8 mouse cellular contexts compared by ENCODE assay signal in genomic region chr16:3234063-3234462, GRCm38 (mm10).
DNase-seq lines count a peak whose midpoint lies in the region; ATAC-seq and TF ChIP-seq lines count a peak whose summit lies in the region.
"Had no signal": no experiment of that assay in that cellular context is flagged by ENCODE, and none has a peak within 500 bp of the region (broad histone marks: within the 10 kb centered on the region; RNA-seq: fewer than 3 reads in every experiment).

No protein-coding gene starts in this region.

- no peak overlapping the region for H3K9ac ChIP-seq in liver, embryonic 11.5 days (ENCODE audit: low read depth, low read length)
- H3K9ac ChIP-seq in forebrain, embryonic 15.5 days (replicated peaks): no peak overlapping the region
- H3K9ac ChIP-seq in intestine, postnatal 0 days (ENCODE audit: low read depth, low read length): no peak overlapping the region
- no peak overlapping the region for H3K9ac ChIP-seq in neural tube, embryonic 12.5 days

- H3K36me3 ChIP-seq in liver, embryonic 11.5 days (ENCODE audit: control insufficient read depth, insufficient read depth, low read length): 0 out of 2 replicates have a peak, but pooled peaks cover 3% of the 10 kb centered on the region
- no peaks in the 10 kb centered on the region for H3K36me3 ChIP-seq in forebrain, embryonic 15.5 days
- H3K36me3 ChIP-seq in intestine, postnatal 0 days (ENCODE audit: control insufficient read depth, insufficient read depth): no peaks in the 10 kb centered on the region
- 0 out of 2 replicates have a peak, but pooled peaks cover 5% of the 10 kb centered on the region for H3K36me3 ChIP-seq in neural tube, embryonic 12.5 days

- no peak for TF ChIP-seq CTCF in intestine, postnatal 0 days (IDR thresholded peaks at IDR 0.05; ENCODE audit: low read depth)

- H3K4me3 ChIP-seq in liver, embryonic 11.5 days (ENCODE audit: low read depth, low read length): no peak overlapping the region
- H3K4me3 ChIP-seq in forebrain, embryonic 15.5 days: no peak overlapping the region
- H3K4me3 ChIP-seq in intestine, postnatal 0 days (ENCODE audit: low read depth, low read length): no peak overlapping the region
- H3K4me3 ChIP-seq in neural tube, embryonic 12.5 days: no peak overlapping the region

- peaks cover 66% of the 10 kb centered on the region for H3K9me3 ChIP-seq in liver, embryonic 11.5 days (ENCODE audit: control insufficient read depth, low read length)
- H3K9me3 ChIP-seq in forebrain, embryonic 15.5 days: peaks cover 66% of the 10 kb centered on the region
- H3K9me3 ChIP-seq in intestine, postnatal 0 days (ENCODE audit: control insufficient read depth): peaks cover 30% of the 10 kb centered on the region
- H3K9me3 ChIP-seq in neural tube, embryonic 12.5 days: peaks cover 69% of the 10 kb centered on the region

- H3K27me3 ChIP-seq in liver, embryonic 11.5 days (replicated peaks; ENCODE audit: control insufficient read depth, insufficient read depth, low read length): no peaks in the 10 kb centered on the region
- H3K27me3 ChIP-seq in forebrain, embryonic 15.5 days: no peaks in the 10 kb centered on the region
- H3K27me3 ChIP-seq in intestine, postnatal 0 days (replicated peaks; ENCODE audit: control insufficient read depth, insufficient read depth, low read length): no peaks in the 10 kb centered on the region
- no peaks in the 10 kb centered on the region for H3K27me3 ChIP-seq in neural tube, embryonic 12.5 days (replicated peaks)

- H3K4me1 ChIP-seq in liver, embryonic 11.5 days (replicated peaks; ENCODE audit: control insufficient read depth, insufficient read depth, low read length): no peaks in the 10 kb centered on the region
- no peaks in the 10 kb centered on the region for H3K4me1 ChIP-seq in forebrain, embryonic 15.5 days
- no peaks in the 10 kb centered on the region for H3K4me1 ChIP-seq in intestine, postnatal 0 days (replicated peaks; ENCODE audit: control insufficient read depth, insufficient read depth, low read length)
- no peaks in the 10 kb centered on the region for H3K4me1 ChIP-seq in neural tube, embryonic 12.5 days

- peak; percentile 30 for ATAC-seq in liver, embryonic 11.5 days (replicated peaks; ENCODE audit: low FRiP score)
- ATAC-seq in forebrain, embryonic 15.5 days (replicated peaks): peak; percentile 46
- ATAC-seq in intestine, postnatal 0 days: peak; percentile 22
- peak; percentile 18; the same call in 1 of the 2 replicates for ATAC-seq in neural tube, embryonic 12.5 days (ENCODE audit: low FRiP score, low read depth)

- WGBS in liver, embryonic 11.5 days: 50% methylated on average over 2 of the region's 2 CpGs
- 48% methylated on average over 2 of the region's 2 CpGs for WGBS in forebrain, embryonic 15.5 days
- WGBS in intestine, postnatal 0 days: 47% methylated on average over 2 of the region's 2 CpGs
- 58% methylated on average over 2 of the region's 2 CpGs for WGBS in neural tube, embryonic 12.5 days

- no peak overlapping the region for H3K4me2 ChIP-seq in liver, embryonic 11.5 days
- H3K4me2 ChIP-seq in forebrain, embryonic 15.5 days (replicated peaks): no peak overlapping the region
- no peak overlapping the region for H3K4me2 ChIP-seq in intestine, postnatal 0 days (replicated peaks; ENCODE audit: low read depth)
- no peak overlapping the region for H3K4me2 ChIP-seq in neural tube, embryonic 12.5 days (replicated peaks)

- no peak overlapping the region for H3K27ac ChIP-seq in liver, embryonic 11.5 days (ENCODE audit: low read depth, low read length)
- H3K27ac ChIP-seq in forebrain, embryonic 15.5 days (replicated peaks): no peak overlapping the region
- no peak overlapping the region for H3K27ac ChIP-seq in intestine, postnatal 0 days (ENCODE audit: low read depth, low read length)
- no peak overlapping the region for H3K27ac ChIP-seq in neural tube, embryonic 12.5 days

- DNase-seq in liver, embryonic 11.5 days (ENCODE audit: low spot score): no peak
- no peak for DNase-seq in liver
- DNase-seq in retina, embryonic 14.5 days (ENCODE audit: low spot score): no peak
- no peak for DNase-seq in frontal cortex, adult 2 months (ENCODE audit: extremely low spot score in 1 of 2, low spot score in 1 of 2)
- DNase-seq: thymus, postnatal 36 days had no signal
